Mouse (Mus musculus) embryonic facial prominence, embryonic 11.5 days (tissue): ENCODE data around the gene Eme2. TPM values are rescaled to one million over a fixed set of nuclear protein-coding genes. Genes with fewer than 3 reads are reported as not detected.
A peak's percentile ranks its signal among the peaks of the same experiment; 100 is the strongest.

Source experiments
- ATAC-seq: fragments of 200-750 bp; cut with Nextera tagmentation; replicated peaks from 2 replicates; pipeline ENCODE4 v1.8.0; 2017; ENCODE audit warnings: low read depth; ENCODE audit not compliant: insufficient number of reproducible peaks, low FRiP score, low TSS enrichment
- DNase-seq: peaks from one replicate; pipeline ENCODE4 v3.0.0-alpha.2; 2015; ENCODE audit warnings: low spot score
- H3K27ac ChIP-seq: fragments of 300-500 bp; sonication (generic); replicated peaks from 2 replicates; pipeline ENCODE4 v1.5.1; 2014; ENCODE audit warnings: mild to moderate bottlenecking, low read depth, low read length, control low read depth
- H3K27me3 ChIP-seq: fragments of 300-500 bp; sonication (generic); 2 replicates; pipeline ENCODE4 v1.6.1; 2014; ENCODE audit warnings: mild to moderate bottlenecking, low read length, moderate library complexity, mixed read lengths; ENCODE audit not compliant: control insufficient read depth, insufficient read depth
- H3K36me3 ChIP-seq: fragments of 300-500 bp; sonication (generic); replicated peaks from 2 replicates; pipeline ENCODE4 v1.6.1; 2014; ENCODE audit warnings: low read depth, mild to moderate bottlenecking, low read length, moderate library complexity, mixed read lengths; ENCODE audit not compliant: control insufficient read depth, insufficient read depth
- H3K4me1 ChIP-seq: fragments of 300-500 bp; sonication (generic); 2 replicates; pipeline ENCODE4 v1.6.1; 2014; ENCODE audit warnings: low read length, mixed read lengths; ENCODE audit not compliant: control insufficient read depth, insufficient read depth
- H3K4me2 ChIP-seq: fragments of 300-500 bp; sonication (generic); 2 replicates; pipeline ENCODE4 v1.6.1; 2014; ENCODE audit warnings: low read depth, mild to moderate bottlenecking, control low read depth, low read length, moderate library complexity
- H3K4me3 ChIP-seq: fragments of 300-500 bp; sonication (generic); 2 replicates; pipeline ENCODE4 v1.5.1; 2014; ENCODE audit warnings: low read depth, low read length, control low read depth
- H3K9ac ChIP-seq: fragments of 300-500 bp; sonication (generic); replicated peaks from 2 replicates; pipeline ENCODE4 v1.6.1; 2014; ENCODE audit warnings: mild to moderate bottlenecking, control low read depth, low read length
- H3K9me3 ChIP-seq: fragments of 300-500 bp; sonication (generic); replicated peaks from 2 replicates; pipeline ENCODE4 v1.6.1; 2016; ENCODE audit warnings: mild to moderate bottlenecking, low read length, inconsistent platforms, mixed read lengths; ENCODE audit not compliant: control insufficient read depth
- WGBS: fragments of 180-500 bp; shearing (Covaris S2); extraction: QIAGEN DNeasy Blood & Tissue Kit; methylation state at CpG from one replicate; pipeline ENCODE4 v1.1.7; 2014; 5-methylcytosine and 5-hydroxymethylcytosine counted together
- polyA plus RNA-seq: library from polyadenylated mRNA; unstranded; fragments of >200 nt; fragmentation: Nextera tagmentation; extraction: Ambion mirVana; gene quantifications from 2 replicates; pipeline ENCODE4 v1.2.1, GENCODE M21; 2014

Gene Eme2
- polyA plus RNA-seq, 1 experiment from 2014 or later = 15.9 TPM

GRCm38 (mm10) chr17:24902671-24903474, 8.0 kb upstream of the Eme2 start:
- Histone ChIP-seq H3K9ac (no peak overlapping the region), H3K9me3 (no peaks in the 10 kb centered on the region), H3K4me1 (no peaks in the 10 kb centered on the region), H3K36me3 (peaks cover 34% of the 10 kb centered on the region), H3K27me3 (no peaks in the 10 kb centered on the region), H3K4me2 (no peak overlapping the region), H3K27ac (no peak overlapping the region), H3K4me3 (no peak overlapping the region)
- DNase-seq = peak; percentile 12
- ATAC-seq = no peak
- 69% methylated on average over 9 of the region's 9 CpGs for WGBS

- H3K4me3 ChIP-seq = no peak overlapping the region
- DNase-seq (no peak), ATAC-seq (no peak)
- no peak overlapping the region for H3K27ac ChIP-seq
- H3K4me2 ChIP-seq = no peak overlapping the region
- WGBS = 91% methylated on average over 5 of the region's 5 CpGs
- H3K9ac ChIP-seq = no peak overlapping the region
- H3K4me1 ChIP-seq = peaks cover 2% of the 10 kb centered on the region; the same call in 1 of the 2 replicates
- H3K9me3 ChIP-seq = no peaks in the 10 kb centered on the region
- H3K36me3 ChIP-seq = peaks cover 36% of the 10 kb centered on the region
- no peaks in the 10 kb centered on the region for H3K27me3 ChIP-seq
Observed at GRCm38 (mm10) chr17:24902124-24902523, 7.2 kb upstream of the Eme2 start.

GRCm38 (mm10) chr17:24900014-24900413, 5.1 kb upstream of the Eme2 start:
- peaks cover 36% of the 10 kb centered on the region for H3K36me3 ChIP-seq
- no peak for ATAC-seq
- 95% methylated on average over 6 of the region's 6 CpGs for WGBS

GRCm38 (mm10) chr17:24899153-24899552, 4.3 kb upstream of the Eme2 start:
- Histone ChIP-seq H3K9me3 (no peaks in the 10 kb centered on the region), H3K36me3 (peaks cover 33% of the 10 kb centered on the region), H3K9ac (no peak overlapping the region), H3K4me2 (no peak overlapping the region), H3K4me1 (peaks cover 7% of the 10 kb centered on the region), H3K27ac (no peak overlapping the region), H3K27me3 (no peaks in the 10 kb centered on the region), H3K4me3 (no peak overlapping the region)
- DNase-seq (no peak), ATAC-seq (no peak)
- 85% methylated on average over 5 of the region's 5 CpGs for WGBS

More at GRCm38 (mm10) chr17:24900014-24900413, 5.1 kb upstream of the Eme2 start:
- Histone ChIP-seq H3K4me1 (peaks cover 6% of the 10 kb centered on the region), H3K9me3 (no peaks in the 10 kb centered on the region), H3K27ac (no peak overlapping the region), H3K27me3 (no peaks in the 10 kb centered on the region), H3K9ac (no peak overlapping the region), H3K4me3 (no peak overlapping the region), H3K4me2 (no peak overlapping the region)
- no peak for DNase-seq

GRCm38 (mm10) chr17:24898041-24898854, 3.4 kb upstream of the Eme2 start:
- H3K9ac ChIP-seq = no peak overlapping the region

GRCm38 (mm10) chr17:24897600-24897999, 2.7 kb upstream of the Eme2 start:
- H3K4me1 ChIP-seq = peaks cover 9% of the 10 kb centered on the region
- 86% methylated on average over 4 of the region's 4 CpGs for WGBS
- no peaks in the 10 kb centered on the region for H3K9me3 ChIP-seq
- H3K27ac ChIP-seq = no peak overlapping the region
- DNase-seq = no peak
- no peak overlapping the region for H3K9ac ChIP-seq
- H3K4me3 ChIP-seq = peak overlapping the region; percentile 89; the same call in 1 of the 2 replicates
- H3K36me3 ChIP-seq = peaks cover 26% of the 10 kb centered on the region
- no peaks in the 10 kb centered on the region for H3K27me3 ChIP-seq
- ATAC-seq = no peak
- H3K4me2 ChIP-seq = no peak overlapping the region; the same call in 1 of the 2 replicates

More at GRCm38 (mm10) chr17:24898041-24898854, 3.4 kb upstream of the Eme2 start:
- peaks cover 32% of the 10 kb centered on the region for H3K36me3 ChIP-seq
- H3K4me1 ChIP-seq = peaks cover 9% of the 10 kb centered on the region
- WGBS = 84% methylated on average over 4 of the region's 4 CpGs
- DNase-seq (no peak), ATAC-seq (no peak)
- H3K27me3 ChIP-seq = no peaks in the 10 kb centered on the region
- no peaks in the 10 kb centered on the region for H3K9me3 ChIP-seq
- no peak overlapping the region for H3K27ac ChIP-seq
- H3K4me2 ChIP-seq = no peak overlapping the region
- no peak overlapping the region for H3K4me3 ChIP-seq

GRCm38 (mm10) chr17:24896993-24897269, 2.0 kb upstream of the Eme2 start:
- peaks cover 26% of the 10 kb centered on the region for H3K36me3 ChIP-seq

More at GRCm38 (mm10) chr17:24896993-24897269, 2.0 kb upstream of the Eme2 start:
- Histone ChIP-seq H3K9ac (peak overlapping the region; percentile 84), H3K27ac (no peak overlapping the region), H3K4me2 (peak overlapping the region; percentile 95), H3K4me3 (peak overlapping the region; percentile 89), H3K27me3 (no peaks in the 10 kb centered on the region), H3K4me1 (peaks cover 9% of the 10 kb centered on the region), H3K9me3 (no peaks in the 10 kb centered on the region)
- ATAC-seq = no peak
- WGBS = 46% methylated on average over 11 of the region's 11 CpGs
- DNase-seq = no peak
